Mouse (Mus musculus) kidney, embryonic 16.5 days (tissue): ENCODE results near the gene Tstd1. TPM values are rescaled to one million over a fixed set of nuclear protein-coding genes. Genes with fewer than 3 reads are reported as not detected.

ENCODE experiments used
- ATAC-seq: fragments of 200-750 bp; cut with Nextera tagmentation; 2 replicates; pipeline ENCODE4 v1.8.0; 2017; ENCODE audit warnings: moderate TSS enrichment; ENCODE audit not compliant: low FRiP score, low TSS enrichment
- H3K27ac ChIP-seq: fragments of 300-500 bp; sonication (generic); 2 replicates; pipeline ENCODE4 v1.5.1; 2014; ENCODE audit warnings: low read length
- H3K27me3 ChIP-seq: fragments of 300-500 bp; sonication (generic); 2 replicates; pipeline ENCODE4 v1.6.1; 2014; ENCODE audit warnings: low read length, control low read depth, mixed read lengths; ENCODE audit not compliant: insufficient read depth
- H3K36me3 ChIP-seq: fragments of 300-500 bp; sonication (generic); 2 replicates; pipeline ENCODE4 v1.6.1; 2014; ENCODE audit warnings: low read length, control low read depth, mixed read lengths; ENCODE audit not compliant: insufficient read depth
- H3K4me1 ChIP-seq: fragments of 300-500 bp; sonication (generic); 2 replicates; pipeline ENCODE4 v1.6.1; 2014; ENCODE audit warnings: low read length, control low read depth, mixed read lengths; ENCODE audit not compliant: insufficient read depth
- H3K4me2 ChIP-seq: fragments of 300-500 bp; sonication (generic); replicated peaks from 2 replicates; pipeline ENCODE4 v1.6.1; 2014; ENCODE audit warnings: low read depth, low read length
- H3K4me3 ChIP-seq: fragments of 300-500 bp; sonication (generic); 2 replicates; pipeline ENCODE4 v1.5.1; 2014; ENCODE audit warnings: mild to moderate bottlenecking, low read length
- H3K9ac ChIP-seq: fragments of 300-500 bp; sonication (generic); replicated peaks from 2 replicates; pipeline ENCODE4 v1.6.1; 2014; ENCODE audit warnings: low read length
- H3K9me3 ChIP-seq: fragments of 300-500 bp; sonication (generic); 2 replicates; pipeline ENCODE4 v1.6.1; 2016; ENCODE audit warnings: low read length, control low read depth
- whole genome bisulfite sequencing: fragments of 180-500 bp; shearing (Covaris S2); extraction: QIAGEN DNeasy Blood & Tissue Kit; methylation state at CpG from one replicate; pipeline ENCODE4 v1.1.7; 2014; 5-methylcytosine and 5-hydroxymethylcytosine counted together
- polyA plus RNA-seq: library from polyadenylated mRNA; unstranded; fragments of >200 nt; fragmentation: Nextera tagmentation; extraction: Ambion mirVana; gene quantifications from 2 replicates; pipeline ENCODE4 v1.2.1, GENCODE M21; 2015

The Tstd1 gene
- polyA plus RNA-seq, 1 experiment from 2014 or later: 7.0 TPM

DNA sequence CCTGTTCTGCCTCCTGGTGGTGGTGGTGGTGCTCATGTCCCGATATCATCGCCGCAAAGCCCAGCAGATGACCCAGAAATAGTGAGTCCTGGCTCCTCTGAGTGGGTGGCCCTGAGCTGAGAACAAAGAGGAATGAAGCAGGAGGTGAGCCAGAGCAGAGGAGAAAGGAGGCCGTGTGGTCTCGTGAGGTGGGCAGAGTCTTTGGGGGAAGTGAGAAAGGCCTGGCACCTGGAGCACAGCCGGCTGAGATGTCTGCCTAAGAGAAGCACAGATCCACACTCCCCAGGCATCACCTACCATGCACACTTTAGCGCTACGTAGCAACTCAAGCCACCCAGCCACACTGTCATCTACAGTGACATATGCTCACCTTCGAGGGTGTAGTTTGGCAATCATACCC lies 33.5 kb upstream of the Tstd1 start:
- H3K27me3 ChIP-seq: peaks cover 2% of the 10 kb centered on the region; the same call in 1 of the 2 replicates
- ATAC-seq: no peak

DNA sequence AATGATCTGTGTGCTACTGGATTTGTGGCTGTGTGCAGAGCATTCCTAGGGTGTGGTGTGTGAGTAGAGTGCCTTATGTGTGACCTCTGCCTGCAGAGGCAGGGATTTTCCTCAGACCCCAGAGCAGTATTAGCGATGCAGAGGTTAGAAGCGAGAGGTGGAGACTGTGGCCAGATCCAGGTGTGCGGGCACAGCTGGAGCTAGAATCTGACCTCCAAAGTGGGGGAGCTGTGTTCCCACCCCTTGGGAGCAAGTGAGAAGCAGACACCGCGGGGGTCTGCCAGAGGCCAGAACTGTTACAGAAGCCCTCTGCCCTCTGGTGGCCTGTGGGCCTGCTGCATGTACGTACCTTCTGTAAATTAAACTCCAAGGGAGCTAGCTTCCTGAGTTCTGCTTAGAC lies 31.6 kb upstream of the Tstd1 start:
- H3K4me2 ChIP-seq: no peak overlapping the region
- no peak overlapping the region for H3K27ac ChIP-seq
- no peak overlapping the region for H3K4me3 ChIP-seq
- no peaks in the 10 kb centered on the region for H3K27me3 ChIP-seq
- H3K4me1 ChIP-seq: no peaks in the 10 kb centered on the region
- WGBS: 31% methylated on average over 6 of the region's 6 CpGs
- no peaks in the 10 kb centered on the region for H3K36me3 ChIP-seq
- no peak overlapping the region for H3K9ac ChIP-seq
- peak; percentile 19; the same call in 1 of the 2 replicates for ATAC-seq
- H3K9me3 ChIP-seq: no peaks in the 10 kb centered on the region

More for the DNA sequence above, 33.5 kb upstream of the Tstd1 start:
- no peaks in the 10 kb centered on the region for H3K36me3 ChIP-seq
- H3K9me3 ChIP-seq: no peaks in the 10 kb centered on the region
- no peak overlapping the region for H3K27ac ChIP-seq
- WGBS: 68% methylated on average over 9 of the region's 9 CpGs
- H3K4me2 ChIP-seq: no peak overlapping the region
- no peak overlapping the region for H3K4me3 ChIP-seq
- H3K9ac ChIP-seq: no peak overlapping the region
- H3K4me1 ChIP-seq: 0 out of 2 replicates have a peak, but pooled peaks cover 2% of the 10 kb centered on the region

DNA sequence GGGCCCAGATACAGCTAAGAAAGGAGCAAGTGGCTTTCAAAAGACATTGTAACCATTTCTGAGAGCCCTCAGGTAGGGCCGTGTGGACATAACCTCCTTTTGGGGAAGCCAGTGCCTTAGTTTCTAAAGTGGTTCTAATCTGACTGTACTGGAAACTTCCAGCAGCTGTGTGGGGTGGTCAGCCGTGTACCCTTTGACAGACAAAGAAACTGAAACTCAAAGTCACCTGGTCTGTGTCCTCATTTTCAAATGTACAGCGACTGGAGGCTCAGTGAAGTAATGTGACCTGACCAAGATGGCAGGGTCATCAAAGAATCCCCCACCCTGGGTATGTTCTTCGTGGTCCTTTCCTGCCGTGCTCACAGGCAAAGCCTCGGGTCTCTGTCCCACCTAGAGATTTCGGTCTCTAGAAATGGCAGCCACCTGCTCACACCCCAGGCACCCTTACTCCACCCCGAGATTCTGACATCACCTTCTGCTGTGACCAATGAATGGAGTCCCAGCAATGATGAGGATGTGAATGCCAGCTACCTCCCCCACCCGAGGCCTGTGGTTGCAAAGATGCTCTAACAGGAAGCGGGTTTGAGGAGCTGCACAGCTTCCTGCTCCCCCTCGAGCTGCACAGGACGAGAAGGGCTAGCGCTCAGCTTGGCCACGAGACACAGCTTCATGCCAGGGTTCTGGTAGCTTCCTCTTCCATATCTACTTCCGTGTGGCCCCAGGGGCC lies 30.1 kb upstream of the Tstd1 start, which contains the start of gene Arhgap30:
Gene Arhgap30 (plus strand): TSS at position 579 of the 727 bp plus-strand sequence.
- no peaks in the 10 kb centered on the region for H3K9me3 ChIP-seq
- H3K27me3 ChIP-seq: no peaks in the 10 kb centered on the region
- no peaks in the 10 kb centered on the region for H3K4me1 ChIP-seq
- no peak within 1 kb of the TSS for H3K9ac ChIP-seq
- H3K36me3 ChIP-seq: no peaks in the 10 kb centered on the region
- 77% methylated on average over 15 of the region's 15 CpGs for WGBS
- no peak for ATAC-seq
- no peak within 1 kb of the TSS for H3K4me3 ChIP-seq
- H3K27ac ChIP-seq: no peak within 1 kb of the TSS
- no peak within 1 kb of the TSS for H3K4me2 ChIP-seq

DNA sequence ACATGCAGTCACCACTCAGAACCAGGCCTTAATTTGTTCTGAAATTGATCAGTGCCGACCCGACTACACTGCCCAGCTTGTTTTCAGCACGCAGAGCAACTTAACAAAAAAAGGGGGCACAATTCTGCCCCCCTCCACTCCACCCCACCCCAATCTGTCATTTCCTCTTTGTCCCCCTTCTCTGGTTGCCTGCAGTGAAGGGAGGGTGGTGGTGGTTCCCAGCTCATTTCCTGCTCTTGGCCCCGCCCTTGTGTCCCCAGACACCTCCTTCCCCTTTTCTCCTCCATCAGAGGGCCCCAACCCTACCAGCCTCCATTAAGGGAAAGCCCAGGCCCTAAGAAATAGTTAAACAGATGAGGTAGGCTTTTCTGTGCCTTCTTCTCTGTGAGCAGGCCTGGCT lies 28.6 kb upstream of the Tstd1 start:
- H3K9me3 ChIP-seq: no peaks in the 10 kb centered on the region
- no peak overlapping the region for H3K4me2 ChIP-seq
- no peak overlapping the region for H3K4me3 ChIP-seq
- WGBS: 70% methylated on average over 4 of the region's 4 CpGs
- no peaks in the 10 kb centered on the region for H3K36me3 ChIP-seq
- no peaks in the 10 kb centered on the region for H3K27me3 ChIP-seq
- ATAC-seq: no peak
- H3K27ac ChIP-seq: no peak overlapping the region
- no peaks in the 10 kb centered on the region for H3K4me1 ChIP-seq
- no peak overlapping the region for H3K9ac ChIP-seq

DNA sequence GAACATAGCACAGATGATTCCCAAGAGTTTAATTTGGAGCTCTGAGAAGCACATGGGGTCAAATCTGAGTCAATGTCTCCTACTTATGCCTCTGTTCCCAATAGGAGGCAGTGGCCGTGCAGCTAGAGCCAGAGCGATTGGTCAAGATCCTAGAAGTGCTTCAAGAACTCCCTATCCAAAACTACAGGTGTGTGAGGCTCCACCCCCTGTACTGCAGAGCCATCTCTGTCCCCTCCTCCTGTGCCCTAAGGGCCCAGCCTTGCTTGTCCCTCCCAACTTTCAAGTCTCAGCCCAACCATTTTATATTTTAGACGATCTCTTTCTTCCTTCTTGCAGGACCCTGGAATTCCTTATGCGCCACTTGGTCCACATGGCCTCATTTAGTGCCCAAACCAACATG lies 16.9 kb upstream of the Tstd1 start:
- no peak overlapping the region for H3K4me3 ChIP-seq
- H3K9ac ChIP-seq: no peak overlapping the region
- 77% methylated on average over 4 of the region's 4 CpGs for WGBS
- ATAC-seq: no peak
- H3K36me3 ChIP-seq: no peaks in the 10 kb centered on the region
- no peaks in the 10 kb centered on the region for H3K27me3 ChIP-seq
- H3K4me2 ChIP-seq: no peak overlapping the region
- no peaks in the 10 kb centered on the region for H3K9me3 ChIP-seq
- H3K27ac ChIP-seq: no peak overlapping the region
- no peaks in the 10 kb centered on the region for H3K4me1 ChIP-seq

DNA sequence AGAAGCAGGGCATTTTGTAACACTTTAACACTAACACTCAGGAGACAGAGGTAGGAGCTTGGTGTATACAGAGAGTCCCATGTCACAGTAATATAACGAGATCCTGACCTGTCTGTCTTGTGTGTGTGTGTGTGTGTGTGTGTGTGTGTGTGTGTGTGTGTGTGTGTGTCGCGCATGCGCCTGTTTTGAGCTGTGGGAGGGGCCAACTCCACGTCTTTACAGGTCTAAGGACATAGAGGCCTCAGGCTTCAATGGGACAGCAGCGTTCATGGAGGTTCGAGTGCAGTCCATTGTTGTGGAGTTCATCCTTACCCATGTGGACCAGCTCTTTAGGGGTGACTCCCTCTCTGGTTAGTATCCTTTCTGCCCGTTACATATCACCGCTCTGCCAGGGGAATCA lies 15.7 kb upstream of the Tstd1 start:
- no peak for ATAC-seq
- H3K27me3 ChIP-seq: no peaks in the 10 kb centered on the region
- no peak overlapping the region for H3K4me2 ChIP-seq
- H3K27ac ChIP-seq: no peak overlapping the region
- no peak overlapping the region for H3K4me3 ChIP-seq
- H3K9me3 ChIP-seq: no peaks in the 10 kb centered on the region
- no peaks in the 10 kb centered on the region for H3K4me1 ChIP-seq
- H3K36me3 ChIP-seq: no peaks in the 10 kb centered on the region
- WGBS: 73% methylated on average over 9 of the region's 9 CpGs
- H3K9ac ChIP-seq: no peak overlapping the region

DNA sequence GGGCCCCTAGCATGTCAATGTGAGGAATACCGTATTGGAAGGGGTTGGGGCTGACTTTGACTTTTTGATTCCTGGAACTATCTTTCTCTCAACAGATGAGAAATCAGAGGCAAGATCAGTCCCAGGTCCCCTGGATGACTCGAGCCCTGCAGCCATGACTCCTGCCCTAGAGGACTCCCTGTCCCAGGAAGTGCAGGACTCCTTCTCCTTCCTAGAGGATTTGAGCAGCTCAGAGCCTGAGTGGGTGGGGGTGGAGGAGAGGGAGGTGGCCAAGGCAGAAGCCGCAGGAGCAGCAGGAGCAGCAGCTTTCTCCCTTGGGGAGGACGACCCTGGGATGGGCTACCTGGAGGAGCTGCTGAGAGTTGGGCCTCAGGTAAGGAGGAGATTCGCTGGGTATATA lies 11.4 kb upstream of the Tstd1 start:
- 69% methylated on average over 5 of the region's 5 CpGs for WGBS
- no peak overlapping the region for H3K9ac ChIP-seq
- H3K4me2 ChIP-seq: no peak overlapping the region
- H3K4me1 ChIP-seq: peaks cover under 1% of the 10 kb centered on the region; the same call in 1 of the 2 replicates
- H3K27ac ChIP-seq: no peak overlapping the region
- H3K36me3 ChIP-seq: no peaks in the 10 kb centered on the region
- no peak overlapping the region for H3K4me3 ChIP-seq
- ATAC-seq: no peak
- no peaks in the 10 kb centered on the region; the same call in 1 of the 2 replicates for H3K27me3 ChIP-seq
- no peaks in the 10 kb centered on the region for H3K9me3 ChIP-seq

DNA sequence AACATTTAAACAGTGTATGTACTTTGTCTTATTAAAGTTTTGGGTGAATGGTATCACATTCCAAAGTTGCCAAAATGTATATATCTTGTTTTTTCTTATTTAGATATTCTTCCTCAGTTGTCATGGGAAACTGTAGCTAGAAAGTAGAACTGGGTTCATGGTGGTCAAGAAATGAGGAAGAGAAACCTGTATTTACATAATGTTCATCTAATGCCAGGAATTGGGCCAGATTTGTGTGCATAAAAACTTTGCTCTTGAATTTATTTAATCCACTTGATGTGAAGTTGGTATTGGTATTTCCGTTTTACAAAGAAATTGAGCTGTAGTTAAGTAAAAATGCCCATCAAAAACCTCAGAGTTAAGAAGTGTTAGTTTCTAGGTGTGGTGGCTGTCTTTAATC lies 8.4 kb upstream of the Tstd1 start:
- Histone ChIP-seq H3K4me3 (no peak overlapping the region), H3K27ac (no peak overlapping the region), H3K9ac (no peak overlapping the region), H3K4me1 (peaks cover 11% of the 10 kb centered on the region), H3K4me2 (no peak overlapping the region), H3K9me3 (no peaks in the 10 kb centered on the region), H3K27me3 (no peaks in the 10 kb centered on the region; the same call in 1 of the 2 replicates), H3K36me3 (peaks cover 2% of the 10 kb centered on the region; the same call in 1 of the 2 replicates)
- 86% methylated on average over 1 of the region's 1 CpGs for WGBS
- ATAC-seq: no peak

DNA sequence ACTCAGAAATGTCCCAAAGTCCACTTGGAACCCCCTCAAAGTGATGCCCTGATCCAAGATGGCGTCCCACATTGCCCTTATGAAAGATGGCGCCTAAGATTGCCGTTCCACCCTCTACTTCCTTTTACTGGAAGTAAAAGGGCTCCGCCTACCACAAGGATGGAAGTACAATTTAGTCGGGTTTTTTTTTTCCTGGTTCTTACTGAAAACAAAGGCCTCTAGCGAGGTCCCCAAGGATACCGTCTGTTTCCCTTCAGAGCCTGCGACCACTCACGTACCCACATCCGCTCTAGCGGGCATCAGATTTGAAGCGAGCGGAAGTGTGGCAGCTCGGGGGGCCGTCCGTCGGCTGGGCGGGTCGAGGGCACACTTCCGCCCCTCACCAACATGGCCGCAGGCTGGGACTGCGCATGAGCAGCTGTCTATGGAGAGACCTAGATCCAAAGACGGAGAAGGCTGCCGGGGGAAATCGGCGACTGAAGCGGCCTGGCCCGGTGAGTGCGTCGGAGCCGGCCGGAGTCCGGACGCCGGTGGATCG lies 7.7 kb upstream of the Tstd1 start, which contains the start of gene Usf1:
Gene Usf1 (plus strand): TSS at position 367 of the 538 bp plus-strand sequence.
- Histone ChIP-seq H3K4me1 (peaks cover 11% of the 10 kb centered on the region), H3K27ac (peak within 1 kb of the TSS; percentile 97), H3K27me3 (no peaks in the 10 kb centered on the region; the same call in 1 of the 2 replicates), H3K9me3 (no peaks in the 10 kb centered on the region), H3K36me3 (peaks cover 10% of the 10 kb centered on the region; the same call in 1 of the 2 replicates), H3K4me2 (peak within 1 kb of the TSS; percentile 67), H3K4me3 (peak within 1 kb of the TSS; percentile 97), H3K9ac (peak within 1 kb of the TSS; percentile 98)
- ATAC-seq: peak; percentile 98
- under 1% methylated on average over 36 of the region's 36 CpGs for WGBS

DNA sequence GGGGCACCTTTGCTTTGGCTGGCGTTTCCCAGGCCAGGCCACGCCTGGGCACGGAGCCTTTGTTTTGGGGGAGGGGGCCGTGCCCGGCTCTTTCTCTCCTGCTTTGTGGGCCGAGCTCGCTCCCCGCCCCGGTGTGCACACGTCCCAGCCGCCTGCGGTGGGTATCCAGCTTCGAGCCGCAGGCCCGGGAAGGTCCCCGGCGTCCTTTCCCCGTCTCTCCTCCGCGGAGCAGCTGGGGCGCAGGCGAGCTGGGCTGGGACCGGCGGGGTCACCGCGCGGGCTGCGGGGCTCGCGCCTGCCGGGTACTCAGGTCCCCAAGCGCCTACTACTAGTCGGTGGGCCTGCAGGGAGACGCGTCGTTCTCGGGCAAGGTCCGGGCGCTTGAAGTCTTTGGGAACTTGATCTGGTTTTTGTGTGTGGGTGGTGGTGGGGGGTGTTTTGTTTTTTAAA lies 7.2 kb upstream of the Tstd1 start:
- Histone ChIP-seq H3K4me3 (peak overlapping the region; percentile 97), H3K4me1 (peaks cover 11% of the 10 kb centered on the region), H3K4me2 (peak overlapping the region; percentile 67), H3K27ac (peak overlapping the region; percentile 97), H3K9ac (peak overlapping the region; percentile 98), H3K27me3 (no peaks in the 10 kb centered on the region; the same call in 1 of the 2 replicates), H3K36me3 (peaks cover 15% of the 10 kb centered on the region), H3K9me3 (no peaks in the 10 kb centered on the region)
- 0% methylated on average over 39 of the region's 39 CpGs for WGBS
- peak; percentile 79 for ATAC-seq
